Mouse (Mus musculus): ENCODE data around the gene Oaz1.

Oaz1 gene

DNA sequence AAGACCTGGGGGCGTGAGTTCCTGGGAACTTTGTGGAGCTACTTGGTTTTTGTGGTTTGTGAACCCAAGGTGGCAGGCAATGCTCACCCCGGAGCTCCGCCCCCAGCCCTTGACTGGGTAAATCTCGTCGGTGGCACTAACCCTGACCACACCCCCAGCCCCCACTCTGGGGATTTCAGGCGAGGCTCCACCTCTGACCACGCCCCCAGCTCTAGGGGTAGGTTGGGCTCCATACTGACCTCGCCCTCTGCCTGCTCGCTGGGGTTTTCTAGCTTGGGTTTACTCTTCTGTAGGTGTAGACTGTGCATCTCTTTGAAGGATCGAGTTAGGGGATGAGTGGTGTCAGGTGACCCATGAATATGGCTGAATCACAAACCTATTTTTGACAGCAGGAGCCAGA is 22.1 kb downstream of the Oaz1 start:
- DNase-seq (ENCODE audit: low spot score in 2 of 2), result no peak

DNA sequence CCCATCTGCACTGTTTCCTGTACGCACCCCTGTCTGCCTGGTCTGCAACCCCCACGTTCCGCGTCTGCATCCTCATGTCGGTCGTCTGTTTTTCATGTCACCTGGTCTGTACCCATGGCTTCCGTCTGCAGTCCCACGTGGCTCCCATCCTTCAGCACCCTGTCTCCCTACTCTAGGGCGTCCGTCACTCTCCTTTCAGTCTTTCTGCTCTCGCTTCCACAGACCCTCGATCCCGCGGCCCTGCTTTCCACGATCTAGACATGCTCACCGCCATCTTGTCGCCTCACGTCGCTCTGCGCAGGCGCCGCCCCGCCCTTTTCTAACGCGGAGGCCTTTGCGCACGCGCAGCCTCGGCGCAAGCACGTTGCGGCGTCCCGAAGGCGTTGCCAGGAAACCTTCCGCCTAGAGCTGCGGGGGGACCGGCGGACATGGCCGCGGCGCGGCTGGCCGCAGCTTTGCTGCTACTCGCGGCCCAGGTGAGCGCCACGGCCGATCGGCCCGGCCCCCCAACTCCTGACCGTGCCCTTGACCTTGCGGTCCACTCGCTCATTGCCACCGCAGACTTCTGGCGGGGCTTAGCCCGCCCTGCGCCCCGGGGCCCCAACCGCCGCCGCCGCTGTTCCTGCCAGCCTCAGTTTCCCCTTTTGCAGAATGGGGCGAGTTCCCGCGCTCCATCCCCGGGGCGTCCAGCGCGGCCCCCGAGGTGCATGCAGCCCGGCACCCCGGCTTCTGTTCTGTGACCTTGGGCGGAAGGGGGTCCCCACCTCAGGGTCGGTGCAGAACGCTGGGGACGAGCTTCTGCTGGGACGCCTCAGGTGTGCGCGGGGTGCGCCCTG is 28.7 kb downstream of the Oaz1 start, which contains the start of the genes Lsm7 and Sppl2b:
Gene Lsm7, minus strand, starts transcription at position 297 of the 836 bp plus-strand sequence.
Gene Sppl2b, plus strand, starts transcription at position 363 of the 836 bp plus-strand sequence.
- peak; percentile 93 to 97 for DNase-seq (ENCODE audit: low spot score in 2 of 2)

DNA sequence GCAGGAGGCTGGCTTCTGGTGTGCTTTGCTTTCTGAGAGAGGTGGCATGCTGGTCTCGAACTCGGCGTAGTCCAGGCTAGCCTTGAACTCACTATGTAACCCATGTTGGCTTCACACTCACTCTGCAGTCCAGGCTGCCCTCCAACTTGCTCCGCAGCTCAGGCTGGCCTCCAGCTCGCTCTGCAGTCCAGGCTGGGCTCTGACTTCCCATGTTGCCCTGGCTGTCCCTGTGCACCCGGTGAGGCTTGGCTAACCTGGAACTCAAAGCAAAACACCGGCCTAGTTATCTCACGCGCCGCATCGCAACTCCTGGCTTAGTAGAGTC is 29.3 kb downstream of the Oaz1 start:
- no peak for DNase-seq (ENCODE audit: low spot score in 2 of 2)

DNA sequence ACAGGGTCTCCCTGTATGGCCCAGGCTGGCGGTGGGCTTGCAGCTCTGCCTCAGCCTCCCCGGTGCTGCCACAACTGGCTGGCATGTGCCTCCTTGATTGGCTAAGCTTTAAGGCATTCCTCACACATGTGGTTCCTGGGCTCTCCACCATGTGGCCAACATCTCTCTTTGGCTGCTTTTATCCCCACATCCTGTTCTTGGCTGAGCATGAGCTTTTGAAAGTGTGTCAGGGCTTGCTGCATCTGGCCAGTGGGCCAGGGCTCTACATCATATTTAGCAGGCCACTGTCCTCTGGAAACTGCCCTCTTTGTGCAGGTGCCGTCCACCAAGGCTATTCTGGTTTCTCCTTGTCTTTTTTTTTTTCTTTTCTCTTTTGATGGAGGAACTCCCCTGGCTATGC is 29.8 kb downstream of the Oaz1 start:
- DNase-seq (ENCODE audit: low spot score in 2 of 2), result no peak

DNA sequence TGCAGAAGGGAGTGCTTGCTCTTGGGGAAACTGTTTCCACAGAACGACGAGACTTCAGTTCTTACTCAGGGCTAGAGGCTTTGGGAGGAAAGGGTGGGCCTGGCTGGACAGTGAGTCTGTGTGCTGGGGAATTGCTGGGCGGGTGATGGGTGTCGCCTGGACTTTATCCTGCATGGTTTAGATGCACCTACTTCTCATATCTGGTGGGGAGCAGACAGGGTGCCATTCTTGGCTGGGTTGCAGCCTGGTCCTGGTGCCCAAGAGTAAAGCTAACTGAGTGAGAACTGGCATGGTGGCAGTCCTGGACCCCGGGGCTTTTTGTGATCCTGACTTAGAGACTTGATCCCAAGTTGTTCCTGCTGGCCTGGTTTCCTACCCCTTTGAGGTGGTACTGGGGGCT is 30.5 kb downstream of the Oaz1 start:
- no peak for DNase-seq (ENCODE audit: low spot score in 2 of 2)

DNA sequence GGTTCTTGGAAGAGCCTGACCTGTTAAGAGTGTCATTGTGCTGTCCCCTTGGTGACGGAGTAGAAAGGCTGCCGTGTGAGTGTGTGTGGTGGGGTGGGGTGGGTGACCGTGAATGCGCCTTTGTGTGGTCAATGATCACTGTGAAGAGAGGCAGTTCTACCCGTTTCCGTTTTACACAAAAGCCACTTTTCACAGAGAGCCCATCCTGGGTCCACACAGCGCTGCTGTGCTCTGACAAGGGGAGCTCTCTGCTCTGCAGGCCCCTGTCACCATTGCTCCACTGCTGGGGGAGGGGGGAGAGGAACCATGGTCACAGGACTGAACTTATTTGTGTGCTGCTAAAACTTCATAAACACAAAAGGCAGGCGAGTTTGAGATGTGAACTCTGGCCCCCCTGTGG is 30.9 kb downstream of the Oaz1 start:
- no peak for DNase-seq (ENCODE audit: low spot score in 2 of 2)

DNA sequence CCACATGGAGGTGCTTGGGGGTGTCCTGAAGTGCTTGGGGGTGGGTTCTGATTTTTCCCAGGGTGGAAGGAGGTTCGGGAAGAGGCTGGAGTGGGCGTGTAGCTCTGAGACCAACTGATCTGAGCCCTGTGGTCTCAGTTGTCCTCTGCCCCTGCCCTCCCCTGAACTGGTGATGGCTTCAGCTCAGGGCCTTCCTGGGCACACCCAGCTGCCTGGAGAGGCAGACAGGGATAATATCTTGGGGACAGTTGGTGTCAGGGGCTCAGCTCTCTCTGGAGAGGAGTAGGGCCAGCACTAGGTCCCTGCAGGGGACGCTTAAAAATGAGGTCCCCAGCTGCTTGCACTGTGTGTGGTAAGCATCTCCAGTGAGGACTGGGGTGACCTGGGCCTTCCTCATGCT is 31.4 kb downstream of the Oaz1 start:
- no peak for DNase-seq (ENCODE audit: low spot score in 2 of 2)

DNA sequence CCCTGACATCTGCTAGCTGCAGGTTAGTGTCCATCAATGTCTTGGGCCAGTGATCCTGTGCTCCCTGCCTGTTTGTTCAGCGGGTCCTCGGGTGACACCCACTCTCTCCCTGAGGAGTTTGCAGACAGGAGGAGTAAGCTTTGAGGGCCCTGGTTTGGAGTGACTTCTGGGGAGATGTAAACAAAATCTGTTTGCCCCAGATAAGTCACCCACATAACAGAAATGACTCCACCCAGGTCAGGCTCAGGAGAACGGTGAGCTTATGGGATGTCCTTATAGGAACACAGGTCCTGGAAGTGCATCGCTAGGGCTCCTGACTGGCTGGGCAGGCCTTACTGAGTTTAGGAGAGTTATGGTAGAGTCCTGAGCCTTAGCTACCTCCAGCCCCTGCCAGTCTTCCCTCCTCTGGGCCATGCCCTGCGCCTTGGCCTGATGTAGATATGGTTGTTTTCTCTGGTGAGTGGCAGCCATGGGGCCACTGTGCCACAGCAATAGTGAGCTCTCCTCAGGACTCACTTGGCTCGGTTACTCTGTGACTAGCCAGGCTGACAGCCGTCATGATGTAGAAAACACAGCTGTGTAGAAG is 32.0 kb downstream of the Oaz1 start:
- no peak for DNase-seq (ENCODE audit: low spot score in 2 of 2)

DNA sequence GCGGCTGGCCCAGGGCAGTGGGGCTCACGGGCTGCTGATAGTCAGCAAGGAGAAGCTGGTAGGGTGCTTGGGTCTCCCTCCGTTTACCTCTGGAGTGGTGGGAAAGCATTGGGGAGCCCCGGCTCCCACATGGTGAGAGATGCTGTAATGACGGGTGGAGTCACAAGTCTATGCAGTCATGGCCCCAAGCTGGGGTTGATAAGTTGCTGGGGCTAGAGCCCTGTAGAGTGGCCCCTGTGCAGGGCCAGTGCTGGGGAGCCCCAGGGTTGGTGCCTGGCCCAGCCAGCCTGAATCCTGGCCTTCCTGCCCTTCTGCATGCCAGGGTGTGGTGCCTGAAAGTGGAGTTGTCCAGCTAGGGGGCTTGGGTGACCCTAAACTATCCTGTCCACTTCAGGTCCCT is 35.8 kb downstream of the Oaz1 start:
- no peak for DNase-seq (ENCODE audit: low spot score in 2 of 2)

DNA sequence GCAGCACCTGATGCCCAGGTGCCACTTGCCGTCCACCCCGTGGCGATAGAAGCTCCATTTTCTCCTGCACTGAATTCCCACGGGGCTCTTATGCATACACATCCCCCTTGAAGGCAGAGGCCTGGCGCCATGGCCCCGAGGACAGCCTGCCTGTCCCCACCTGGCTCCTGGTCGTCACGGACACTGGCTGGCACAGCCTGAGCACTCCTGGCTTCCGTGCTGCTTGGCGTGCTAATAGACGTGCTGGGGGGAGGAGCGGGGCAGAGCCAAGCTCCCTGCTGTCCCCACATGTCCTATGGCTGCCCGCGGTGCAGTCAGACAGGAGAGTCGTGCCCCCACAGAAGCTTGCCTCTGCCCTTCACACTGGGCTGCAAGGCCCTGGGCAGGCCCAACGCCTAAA is 38.0 kb downstream of the Oaz1 start:
- DNase-seq (ENCODE audit: low spot score in 2 of 2), result no peak

DNA sequence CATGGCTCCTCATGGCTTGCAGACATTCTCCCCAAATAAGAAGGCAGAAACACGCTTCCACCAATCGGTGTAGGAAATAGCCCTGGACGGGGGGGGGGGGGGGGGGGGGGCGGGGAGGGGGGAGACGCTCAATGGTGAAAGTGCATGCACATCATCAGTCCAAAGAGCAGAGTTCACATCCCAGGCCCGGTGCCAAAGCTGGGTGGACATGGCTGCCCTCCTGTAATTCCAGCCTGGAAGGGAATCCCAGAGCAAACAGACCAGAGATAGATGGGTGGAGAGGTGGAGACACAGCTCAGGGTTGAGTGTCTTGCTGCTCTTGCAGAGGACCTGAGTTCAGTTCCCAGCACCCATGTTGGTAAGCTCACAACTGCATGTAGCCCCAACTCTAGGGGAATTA is 44.5 kb downstream of the Oaz1 start:
- no peak for DNase-seq (ENCODE audit: low spot score in 2 of 2)

DNA sequence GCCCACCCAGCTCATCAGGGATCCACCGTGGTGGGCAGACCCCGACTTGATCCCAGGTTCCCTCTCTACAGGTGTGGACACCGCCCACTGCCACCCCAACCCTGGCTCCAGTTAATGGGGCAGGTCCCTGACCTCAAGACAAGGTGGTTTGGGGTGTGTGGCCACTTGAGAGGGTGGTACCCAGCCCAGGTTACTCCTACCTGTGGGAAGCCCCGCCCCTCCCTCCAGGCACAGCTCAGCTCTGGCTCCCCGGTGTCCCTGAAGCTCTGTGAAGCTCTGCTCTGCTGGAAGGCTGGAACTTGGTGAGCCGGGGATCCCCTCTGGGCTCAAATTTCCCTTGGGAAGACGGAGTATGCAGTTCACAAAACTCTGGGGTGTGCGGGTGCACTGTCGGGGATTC is 45.1 kb downstream of the Oaz1 start, which contains the start of gene Tmprss9:
Gene Tmprss9, plus strand, starts transcription at position 268 of the 400 bp plus-strand sequence.
- DNase-seq (ENCODE audit: low spot score in 2 of 2), result no peak

DNA sequence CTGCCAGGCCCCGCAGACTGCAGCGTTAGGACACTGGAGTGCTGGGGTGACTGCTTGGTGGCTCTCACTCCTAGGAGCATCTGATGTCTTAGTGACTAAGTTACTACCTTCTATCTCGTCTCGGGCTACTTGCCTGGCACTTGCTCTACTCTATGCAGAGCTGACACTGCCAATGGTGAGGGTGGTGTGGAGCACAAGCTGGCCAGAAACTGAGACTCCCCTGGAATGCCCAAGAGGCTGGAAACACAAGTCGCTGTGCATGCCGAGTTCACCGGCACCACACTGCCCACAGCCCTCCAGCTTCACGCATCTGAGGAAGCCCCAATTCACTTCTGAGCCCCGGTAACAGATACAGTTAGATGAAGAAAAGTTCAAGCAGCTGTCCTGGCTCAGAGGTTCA is 47.6 kb downstream of the Oaz1 start:
- no peak for DNase-seq (ENCODE audit: low spot score in 2 of 2)

DNA sequence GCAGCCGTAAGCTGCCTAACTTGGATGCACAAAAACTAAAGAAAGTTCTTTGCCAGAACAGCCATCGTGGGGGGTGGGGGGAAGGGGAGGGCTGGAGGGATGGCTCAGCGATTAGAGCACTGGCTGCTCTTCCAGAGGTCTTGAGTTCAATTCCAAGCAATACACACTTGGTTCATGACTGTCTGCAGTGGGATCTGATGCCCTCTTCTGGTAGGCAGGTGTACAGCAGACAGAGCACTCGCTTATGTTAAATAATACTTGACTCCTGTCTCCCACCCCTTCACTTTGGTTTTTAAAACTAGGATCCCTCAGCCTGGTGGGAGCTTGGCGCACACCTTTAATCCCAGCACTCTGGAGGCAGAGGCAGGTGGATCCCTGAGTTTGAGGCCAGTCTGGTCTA is 49.6 kb downstream of the Oaz1 start:
- DNase-seq (ENCODE audit: low spot score in 2 of 2), result no peak

DNA sequence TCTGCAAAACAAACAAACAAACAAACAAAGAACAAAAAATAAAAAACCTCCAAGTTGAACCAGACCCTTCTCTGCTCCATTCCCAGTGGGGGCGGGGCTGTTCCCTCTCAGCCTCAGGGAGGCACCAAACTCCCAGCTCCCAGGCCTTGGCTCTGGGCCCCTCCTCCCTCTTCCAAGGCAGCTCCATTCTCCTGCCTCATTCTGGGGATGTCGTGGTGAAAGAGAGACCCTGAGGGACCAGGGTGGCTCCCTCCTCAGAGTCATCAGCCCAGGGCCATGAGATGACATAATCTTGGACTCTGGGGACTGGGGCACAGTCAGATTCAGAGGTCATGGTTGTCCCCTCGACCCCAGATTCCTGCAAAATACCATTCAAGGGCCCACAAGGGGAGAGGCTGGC is 50.1 kb downstream of the Oaz1 start:
- DNase-seq (ENCODE audit: low spot score in 2 of 2), result no peak

All from frontal cortex, postnatal 25 days (tissue).